Mouse (Mus musculus): ENCODE measurements around the gene Ino80. TPM values are rescaled to one million over a fixed set of nuclear protein-coding genes. Genes with fewer than 3 reads are reported as not detected.
"Not testable (repeated sequence)": the region's sequence is repeated elsewhere in the genome, so short reads cannot be mapped to it uniquely, and the experiment has no call there.

The Ino80 gene
- 4.0 and 4.4 TPM in 2 replicates for polyA plus RNA-seq (2015; fragmentation: Nextera tagmentation; extraction: Ambion mirVana)

DNA sequence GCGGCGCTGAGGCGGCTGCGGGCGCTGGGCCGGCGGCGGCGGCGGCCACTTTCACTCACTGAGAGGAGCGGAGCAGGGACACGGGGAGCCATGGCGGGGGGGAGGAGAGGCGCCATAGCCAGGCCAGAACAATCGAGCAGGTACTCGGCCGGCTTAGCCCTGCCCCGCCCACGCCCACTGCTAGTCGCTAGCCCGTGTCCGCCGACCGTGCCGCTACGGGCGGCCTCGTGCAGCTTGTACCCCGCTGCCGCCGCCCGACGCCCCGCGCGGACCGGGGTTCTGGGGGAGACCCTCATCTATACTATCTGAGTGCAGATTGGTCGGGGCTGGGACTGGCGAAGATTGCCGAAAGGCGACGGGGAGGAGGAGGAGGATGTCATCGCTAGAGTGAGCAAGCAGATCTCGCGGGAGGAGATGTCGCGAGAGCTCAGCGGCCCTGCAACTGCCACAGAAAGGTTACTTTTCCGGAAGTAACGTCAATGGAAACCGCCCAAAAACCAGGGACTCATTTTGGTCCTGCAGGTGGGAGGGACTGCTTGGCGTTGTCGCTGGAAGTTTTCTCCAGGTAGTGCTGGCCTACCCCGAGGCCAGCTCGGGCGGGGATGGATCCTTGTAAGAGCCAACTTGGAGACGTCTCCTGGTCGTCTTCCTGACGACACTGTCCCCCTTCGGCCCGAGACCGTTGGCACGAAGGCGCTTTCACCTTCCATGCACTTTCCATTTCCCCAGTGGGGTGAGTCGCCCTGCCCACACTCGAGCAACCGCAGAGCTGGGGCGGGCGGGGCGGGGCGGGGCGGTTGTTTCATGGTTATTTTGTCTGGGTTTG, at the start of gene Ino80:
Ino80 (minus strand) TSS at position 117 of the 826 bp plus-strand sequence.
- Histone ChIP-seq H3K9ac (peak within 1 kb of the TSS; percentile 100), H3K4me1 (replicated peaks) (peaks cover 5% of the 10 kb centered on the region; the same call in 1 of the 2 replicates), H3K36me3 (no peaks in the 10 kb centered on the region), H3K4me2 (replicated peaks) (peak within 1 kb of the TSS; percentile 60), H3K4me3 (replicated peaks) (peak within 1 kb of the TSS; percentile 69), H3K27me3 (replicated peaks) (no peaks in the 10 kb centered on the region), H3K9me3 (no peaks in the 10 kb centered on the region), H3K27ac (peak within 1 kb of the TSS; percentile 99)
- peak; percentile 95 for ATAC-seq
- WGBS = under 1% methylated on average over 69 of the region's 72 CpGs

DNA sequence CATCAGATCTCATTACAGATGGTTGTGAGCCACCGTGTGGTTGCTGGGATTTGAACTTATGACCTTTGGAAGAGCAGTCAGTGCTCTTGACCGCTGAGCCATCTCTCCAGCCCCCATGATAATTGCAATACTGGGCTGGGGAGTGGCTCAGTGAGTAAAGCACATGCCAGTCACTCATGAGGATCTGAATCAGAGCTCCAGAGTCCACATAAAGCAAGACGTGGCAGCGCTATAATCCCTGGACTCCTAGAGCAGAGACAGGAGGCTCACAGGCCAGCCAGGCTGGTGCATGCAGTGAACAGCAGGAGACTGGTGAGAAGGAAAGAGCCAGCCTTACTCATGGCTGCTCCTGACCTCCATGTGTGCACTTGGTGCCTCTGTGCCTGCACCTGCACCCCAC, 47.9 kb upstream of the Ino80 start:
- peak; percentile 71 for ATAC-seq
- H3K9me3 ChIP-seq = no peaks in the 10 kb centered on the region
- WGBS = 41% methylated on average over 4 of the region's 4 CpGs
- H3K27ac ChIP-seq = no peak overlapping the region
- H3K9ac ChIP-seq = no peak overlapping the region
- H3K4me2 ChIP-seq (replicated peaks) = no peak overlapping the region
- no peaks in the 10 kb centered on the region for H3K36me3 ChIP-seq
- no peaks in the 10 kb centered on the region for H3K27me3 ChIP-seq (replicated peaks)
- no peaks in the 10 kb centered on the region for H3K4me1 ChIP-seq (replicated peaks)
- no peak overlapping the region for H3K4me3 ChIP-seq (replicated peaks)

DNA sequence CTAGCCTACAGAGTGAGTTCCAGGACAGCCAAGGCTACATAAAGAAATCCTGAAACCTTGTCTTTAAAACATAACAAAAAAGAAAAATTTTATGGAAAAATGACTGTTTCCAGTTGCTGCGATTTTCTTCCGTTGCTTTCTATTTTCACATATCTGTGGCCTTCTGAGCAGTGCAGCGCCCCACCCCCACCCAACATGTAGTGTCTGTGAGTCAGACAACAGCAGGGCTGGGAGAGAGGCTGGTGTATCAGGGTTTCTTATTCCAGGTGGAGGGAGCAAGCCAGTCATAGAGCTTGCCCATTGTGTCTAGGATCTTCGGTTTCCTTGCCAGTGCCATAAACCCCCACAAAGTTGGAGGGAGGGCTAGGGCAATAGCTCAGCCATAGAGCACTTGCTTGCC, 46.3 kb upstream of the Ino80 start:
- no peaks in the 10 kb centered on the region for H3K9me3 ChIP-seq
- no peaks in the 10 kb centered on the region for H3K4me1 ChIP-seq (replicated peaks)
- ATAC-seq = no peak

DNA sequence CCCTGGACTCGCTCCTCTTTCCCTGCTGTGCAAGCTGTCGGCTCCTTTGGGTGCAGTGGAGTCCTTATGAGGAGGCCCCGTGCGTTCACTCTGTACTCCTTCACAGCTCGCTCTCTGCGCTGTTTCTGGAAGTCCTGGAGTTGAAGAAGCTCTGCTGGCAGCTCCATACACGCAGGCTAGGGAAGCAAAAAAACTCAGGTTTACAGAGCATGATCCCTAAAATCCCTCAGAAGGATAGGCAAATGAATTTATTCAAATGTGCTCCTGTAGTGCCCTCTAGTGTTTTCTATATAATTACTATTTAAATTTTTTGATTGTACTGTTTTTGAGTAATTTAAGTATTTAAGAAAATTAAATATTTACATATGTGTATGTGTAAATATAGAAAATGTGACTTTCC, 43.1 kb upstream of the Ino80 start:
- H3K27ac ChIP-seq = no peak overlapping the region
- H3K4me2 ChIP-seq (replicated peaks) = no peak overlapping the region
- H3K4me3 ChIP-seq (replicated peaks) = no peak overlapping the region
- no peaks in the 10 kb centered on the region for H3K36me3 ChIP-seq
- no peaks in the 10 kb centered on the region for H3K4me1 ChIP-seq (replicated peaks)
- H3K27me3 ChIP-seq (replicated peaks) = no peaks in the 10 kb centered on the region
- ATAC-seq = no peak
- H3K9ac ChIP-seq = no peak overlapping the region
- no peaks in the 10 kb centered on the region for H3K9me3 ChIP-seq
- WGBS = 62% methylated on average over 7 of the region's 7 CpGs

More for the DNA sequence above, 46.3 kb upstream of the Ino80 start:
- Histone ChIP-seq H3K9ac (no peak overlapping the region), H3K4me2 (replicated peaks) (no peak overlapping the region), H3K27ac (no peak overlapping the region), H3K4me3 (replicated peaks) (no peak overlapping the region), H3K27me3 (replicated peaks) (no peaks in the 10 kb centered on the region), H3K36me3 (no peaks in the 10 kb centered on the region)
- 76% methylated on average over 4 of the region's 4 CpGs for whole genome bisulfite sequencing

DNA sequence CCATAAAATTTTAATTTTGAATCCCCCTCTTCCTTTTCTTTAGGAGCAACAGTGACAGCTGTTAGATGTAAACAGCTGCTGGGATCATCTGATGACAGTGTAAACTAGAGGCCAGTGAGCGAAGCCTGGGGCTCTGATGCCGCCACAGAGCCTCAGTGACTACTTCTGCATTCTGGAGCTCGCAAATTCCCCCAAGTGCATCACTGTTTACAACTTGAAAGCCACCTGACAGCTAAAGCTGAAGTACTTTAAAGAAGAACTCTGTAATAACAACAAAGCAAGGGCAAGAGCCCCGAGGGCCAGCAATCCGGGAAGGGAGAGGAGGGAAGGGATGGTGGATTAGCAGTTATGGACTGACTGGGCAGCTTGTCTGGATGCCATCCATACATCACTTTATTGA, 39.3 kb upstream of the Ino80 start:
- ATAC-seq = no peak
- Histone ChIP-seq H3K4me3 (replicated peaks) (no peak overlapping the region), H3K4me1 (replicated peaks) (no peaks in the 10 kb centered on the region), H3K9me3 (no peaks in the 10 kb centered on the region), H3K36me3 (no peaks in the 10 kb centered on the region), H3K27ac (no peak overlapping the region), H3K9ac (no peak overlapping the region), H3K27me3 (replicated peaks) (no peaks in the 10 kb centered on the region), H3K4me2 (replicated peaks) (no peak overlapping the region)
- whole genome bisulfite sequencing = 36% methylated on average over 5 of the region's 5 CpGs

DNA sequence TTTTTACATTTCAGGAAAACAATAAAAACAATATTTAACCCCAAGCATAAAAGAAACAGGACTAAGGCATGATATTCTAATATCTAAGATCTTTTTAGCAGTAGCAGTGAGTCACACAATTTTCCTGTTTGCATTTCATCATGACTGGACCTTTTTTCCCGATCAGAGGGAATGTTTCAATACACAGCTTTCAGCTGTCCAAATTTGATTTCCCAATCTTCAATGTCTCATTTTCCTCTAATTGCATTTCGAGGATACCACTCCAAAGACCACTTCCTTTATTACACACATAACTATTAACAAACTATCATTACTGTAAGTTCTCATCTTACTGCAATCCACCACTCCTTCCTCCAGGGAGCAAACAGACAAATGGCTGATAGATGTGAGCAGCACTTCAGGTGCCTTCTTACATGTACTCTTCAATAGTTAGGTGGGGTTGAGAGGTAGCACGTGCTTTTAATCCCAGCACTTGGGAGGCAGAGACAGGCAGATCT, 36.6 kb upstream of the Ino80 start:
- ATAC-seq = no peak
- Histone ChIP-seq H3K4me3 (replicated peaks) (no peak overlapping the region), H3K9me3 (no peaks in the 10 kb centered on the region), H3K4me1 (replicated peaks) (no peaks in the 10 kb centered on the region), H3K27me3 (replicated peaks) (no peaks in the 10 kb centered on the region), H3K27ac (no peak overlapping the region), H3K4me2 (replicated peaks) (no peak overlapping the region), H3K9ac (no peak overlapping the region), H3K36me3 (no peaks in the 10 kb centered on the region)
- 70% methylated on average over 3 of the region's 3 CpGs for WGBS

DNA sequence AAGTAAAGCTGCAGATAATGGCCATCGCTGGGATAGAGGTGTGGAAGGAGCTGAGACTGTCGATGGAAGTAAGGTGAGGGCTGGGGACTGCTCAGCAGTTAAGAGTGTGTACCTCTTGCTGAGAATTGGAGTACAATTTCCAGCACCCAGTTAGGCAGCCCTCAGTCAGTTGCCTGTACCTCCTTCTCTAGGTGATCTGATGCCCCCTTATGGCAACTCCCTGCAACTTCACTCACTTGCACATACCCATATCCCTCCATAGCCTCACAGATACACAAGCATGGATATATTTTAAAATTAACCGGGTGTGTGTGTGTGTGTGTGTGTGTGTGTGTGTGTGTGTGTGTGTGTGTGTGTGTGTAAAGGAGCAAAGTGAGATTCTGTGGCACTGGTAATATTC, 34.8 kb upstream of the Ino80 start:
- H3K27me3 ChIP-seq (replicated peaks) = no peaks in the 10 kb centered on the region
- no peak overlapping the region for H3K27ac ChIP-seq
- no peak overlapping the region for H3K9ac ChIP-seq
- no peak overlapping the region for H3K4me3 ChIP-seq (replicated peaks)
- H3K36me3 ChIP-seq = no peaks in the 10 kb centered on the region
- H3K4me1 ChIP-seq (replicated peaks) = no peaks in the 10 kb centered on the region
- no peaks in the 10 kb centered on the region for H3K9me3 ChIP-seq
- no peak overlapping the region for H3K4me2 ChIP-seq (replicated peaks)
- WGBS = 79% methylated on average over 3 of the region's 3 CpGs
- no peak for ATAC-seq

DNA sequence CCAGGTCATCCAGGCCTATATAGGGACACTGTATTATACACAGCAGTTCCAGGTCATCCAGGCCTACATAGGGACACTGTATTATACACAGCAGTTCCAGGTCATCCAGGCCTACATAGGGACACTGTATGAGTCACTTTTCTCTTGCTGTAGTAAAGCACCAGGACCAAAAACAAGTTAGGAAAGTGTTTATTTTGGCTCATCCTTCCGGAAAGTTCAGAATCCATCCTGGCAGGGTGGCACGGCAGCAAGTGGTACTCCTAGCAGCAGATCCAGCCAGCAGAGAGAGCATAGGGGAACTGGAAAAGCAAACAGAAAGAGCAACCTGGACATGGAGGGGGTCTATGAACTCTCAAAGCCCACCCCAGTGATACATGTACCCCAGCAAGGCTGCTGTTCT, 33.4 kb upstream of the Ino80 start:
- Histone ChIP-seq H3K4me1 (replicated peaks) (no peaks in the 10 kb centered on the region), H3K36me3 (no peaks in the 10 kb centered on the region), H3K9me3 (no peaks in the 10 kb centered on the region), H3K27ac (no peak overlapping the region), H3K9ac (no peak overlapping the region), H3K27me3 (replicated peaks) (no peaks in the 10 kb centered on the region), H3K4me2 (replicated peaks) (no peak overlapping the region), H3K4me3 (replicated peaks) (no peak overlapping the region)
- ATAC-seq = no peak
- 89% methylated on average over 2 of the region's 2 CpGs for WGBS

DNA sequence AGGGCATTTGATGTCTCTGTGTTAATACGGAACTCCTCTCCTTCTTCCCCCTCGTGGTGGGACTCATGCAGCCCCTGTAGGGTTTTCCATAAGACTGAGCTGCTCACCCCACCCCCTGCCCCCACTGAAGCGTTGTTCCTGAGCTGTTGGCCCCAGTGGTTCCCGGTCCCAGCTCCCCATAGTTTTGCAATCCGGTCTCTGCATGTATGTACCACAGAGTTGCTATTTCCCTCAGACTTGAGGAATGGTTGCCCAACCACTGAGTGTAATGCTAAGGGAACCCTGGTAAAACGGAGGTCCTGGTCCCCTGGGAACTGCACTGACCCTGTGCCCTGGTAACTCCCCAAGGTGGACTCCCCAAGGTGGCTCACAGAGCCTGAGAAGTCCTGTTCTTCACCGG, 31.0 kb upstream of the Ino80 start:
- 60% methylated on average over 7 of the region's 7 CpGs for WGBS

DNA sequence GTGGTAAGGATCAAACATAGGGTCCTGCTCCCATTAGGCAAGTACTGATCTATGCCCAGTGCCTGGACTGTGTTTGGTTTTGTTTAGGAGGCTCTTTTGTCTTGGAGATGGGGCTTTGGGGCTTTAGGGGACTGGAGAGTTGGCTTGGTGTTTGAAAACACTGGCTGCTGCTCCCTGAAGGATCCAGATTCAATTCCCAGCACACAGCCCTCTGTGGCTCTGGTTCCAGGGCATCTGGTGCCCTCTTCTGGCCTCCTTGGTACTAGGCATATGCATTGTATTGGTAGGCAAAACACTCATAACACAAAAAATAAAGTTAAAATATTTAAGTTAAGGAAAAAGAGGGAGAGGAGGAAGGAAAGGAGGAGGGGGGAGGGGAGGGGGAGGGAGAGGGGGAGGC, 29.6 kb upstream of the Ino80 start:
- ATAC-seq = no peak
- Histone ChIP-seq H3K4me2 (replicated peaks) (no peak overlapping the region), H3K9ac (no peak overlapping the region), H3K4me3 (replicated peaks) (no peak overlapping the region), H3K27me3 (replicated peaks) (no peaks in the 10 kb centered on the region), H3K9me3 (no peaks in the 10 kb centered on the region), H3K36me3 (no peaks in the 10 kb centered on the region), H3K4me1 (replicated peaks) (no peaks in the 10 kb centered on the region), H3K27ac (no peak overlapping the region)

More for the DNA sequence above, 31.0 kb upstream of the Ino80 start:
- H3K4me2 ChIP-seq (replicated peaks); H3K9me3 ChIP-seq; H3K27me3 ChIP-seq (replicated peaks); H3K9ac ChIP-seq; ATAC-seq; H3K4me3 ChIP-seq (replicated peaks); H3K4me1 ChIP-seq (replicated peaks); H3K36me3 ChIP-seq; H3K27ac ChIP-seq: not testable (repeated sequence)

DNA sequence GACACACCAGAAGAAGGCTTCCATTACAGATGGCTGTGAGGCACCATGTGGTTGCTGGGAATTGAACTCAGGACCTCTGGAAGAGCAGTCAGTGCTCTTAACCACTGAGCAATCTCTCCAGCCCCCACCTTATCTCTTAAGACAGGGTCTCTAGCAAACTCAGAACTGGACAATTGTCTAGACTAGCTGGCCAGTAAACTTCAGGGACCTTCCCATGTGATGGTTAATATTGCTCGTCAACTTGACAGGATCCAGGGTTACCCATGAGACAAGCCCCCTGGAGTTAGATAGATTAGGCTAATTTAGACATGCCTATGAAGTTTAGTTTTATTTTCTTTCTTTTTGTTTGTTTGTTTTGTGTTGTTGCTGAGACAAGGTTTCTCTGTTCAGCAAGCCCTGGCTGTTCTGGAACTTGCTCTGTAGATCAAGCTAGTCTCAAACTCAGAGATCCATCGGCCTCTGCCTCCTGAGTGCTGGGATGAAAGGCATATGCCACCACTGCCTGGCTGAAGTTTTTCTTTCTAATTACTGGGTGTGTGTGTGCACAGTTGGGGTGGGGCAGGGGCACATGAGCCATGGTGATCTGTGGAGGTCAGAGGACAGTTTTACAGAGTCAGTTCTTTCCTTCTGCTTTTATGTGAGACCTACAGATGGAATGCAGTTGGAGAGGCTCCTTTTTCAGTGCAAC, 23.6 kb upstream of the Ino80 start:
- no peak overlapping the region for H3K9ac ChIP-seq
- H3K4me1 ChIP-seq (replicated peaks) = no peaks in the 10 kb centered on the region
- H3K36me3 ChIP-seq = no peaks in the 10 kb centered on the region
- H3K27me3 ChIP-seq (replicated peaks) = no peaks in the 10 kb centered on the region
- no peak overlapping the region for H3K4me2 ChIP-seq (replicated peaks)
- ATAC-seq = peak; percentile 97
- H3K4me3 ChIP-seq (replicated peaks) = no peak overlapping the region
- WGBS = 55% methylated on average over 2 of the region's 2 CpGs
- peak overlapping the region; percentile 77 for H3K27ac ChIP-seq
- no peaks in the 10 kb centered on the region for H3K9me3 ChIP-seq

DNA sequence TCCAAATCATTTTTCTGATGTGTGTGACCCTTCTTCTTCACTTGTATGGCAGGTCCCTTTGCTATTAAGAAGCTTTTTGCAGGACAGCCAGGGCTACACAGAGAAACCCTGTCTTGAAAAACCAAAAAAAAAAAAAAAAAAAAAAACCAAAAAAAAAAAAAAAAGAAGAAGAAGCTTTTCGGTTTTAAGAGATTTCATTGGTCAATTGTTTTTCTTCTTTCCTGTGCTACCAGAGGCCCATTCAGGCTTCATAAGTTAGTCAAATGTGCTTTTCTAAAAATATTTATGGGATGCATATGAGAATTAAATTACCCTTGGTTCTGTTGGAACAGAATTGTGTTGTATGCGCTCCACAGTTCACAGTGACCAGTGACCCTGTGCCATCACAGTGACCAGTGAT, 21.4 kb upstream of the Ino80 start:
- Histone ChIP-seq H3K27me3 (replicated peaks) (no peaks in the 10 kb centered on the region), H3K36me3 (no peaks in the 10 kb centered on the region), H3K4me2 (replicated peaks) (no peak overlapping the region), H3K4me3 (replicated peaks) (no peak overlapping the region), H3K9ac (no peak overlapping the region), H3K9me3 (no peaks in the 10 kb centered on the region), H3K4me1 (replicated peaks) (no peaks in the 10 kb centered on the region), H3K27ac (no peak overlapping the region)
- WGBS = 84% methylated on average over 2 of the region's 2 CpGs
- ATAC-seq = no peak

Measured in intestine, embryonic 15.5 days (tissue).